Comparison of ENCODE assay signal across 8 mouse cellular contexts in genomic region chr1:92180141-92181137, GRCm38 (mm10). TPM values are rescaled to one million over a fixed set of nuclear protein-coding genes. Genes with fewer than 3 reads are reported as not detected.
A peak's percentile ranks its signal among the peaks of the same experiment; 100 is the strongest.
DNase-seq lines count a peak whose midpoint lies in the region; ATAC-seq lines count a peak whose summit lies in the region.

No protein-coding gene starts in this region.

- WGBS in lung, embryonic 16.5 days: under 1% methylated on average over 90 of the region's 97 CpGs

- H3K27ac ChIP-seq in lung, embryonic 16.5 days (ENCODE audit: low read length): peak overlapping the region; percentile 100

- H3K9me3 ChIP-seq in lung, embryonic 16.5 days (ENCODE audit: control insufficient read depth, low read length): no peaks in the 10 kb centered on the region

- H3K4me1 ChIP-seq in lung, embryonic 16.5 days (replicated peaks; ENCODE audit: control insufficient read depth, insufficient read depth, low read length): peaks cover 17% of the 10 kb centered on the region

- H3K9ac ChIP-seq in lung, embryonic 16.5 days (ENCODE audit: low read length): peak overlapping the region; percentile 97

- peak; percentile 93 to 96 for ATAC-seq in hematopoietic stem cell, adult 5-6 weeks (replicated peaks in 1 of 2; ENCODE audit: insufficient read depth in 1 of 2, low FRiP score in 2 of 2, low TSS enrichment in 1 of 2, low read depth in 1 of 2, poor library complexity in 2 of 2, severe bottlenecking in 2 of 2)
- ATAC-seq in lung, embryonic 16.5 days (ENCODE audit: low read depth): peak; percentile 98

- no peaks in the 10 kb centered on the region; the same call in 1 of the 2 replicates for H3K27me3 ChIP-seq in lung, embryonic 16.5 days (ENCODE audit: control insufficient read depth, insufficient read depth, low read depth, low read length)

- peak; percentile 99 for DNase-seq in MEL-GATA-1-ER (ENCODE audit: extremely low read depth, low read depth)
- DNase-seq in cerebellum, adult 8-10 months: peak; percentile 100
- DNase-seq in forelimb bud, embryonic 11.5 days (ENCODE audit: low read depth, low spot score): peak; percentile 100
- peak; percentile 98 for DNase-seq in layer of hippocampus, adult 9-10 months (ENCODE audit: low spot score)
- peak; percentile 98 for DNase-seq in ovary, postnatal 10 days (ENCODE audit: low spot score)
- DNase-seq in thymus, postnatal 10 days (ENCODE audit: low spot score in 2 of 2): peak; percentile 100

- peak overlapping the region; percentile 89 for H3K4me3 ChIP-seq in lung, embryonic 16.5 days (ENCODE audit: low read length)

- peak overlapping the region; percentile 69 for H3K4me2 ChIP-seq in lung, embryonic 16.5 days (ENCODE audit: low read depth, low read length)

- H3K36me3 ChIP-seq in lung, embryonic 16.5 days (ENCODE audit: control insufficient read depth, insufficient read depth, low read length): no peaks in the 10 kb centered on the region

RNA-seq across cellular contexts. Expression of gene Hdac4, which starts 15.1 kb away (rescaled TPM):
- total RNA-seq in hematopoietic stem cell, adult 5-6 weeks (2017): 12.6 and 17.6 TPM in 2 replicates
- 15.6 and 17.6 TPM in 2 replicates for polyA plus RNA-seq in lung, embryonic 16.5 days (2015; fragmentation: Nextera tagmentation; extraction: Ambion mirVana)

Comparison
In these comparisons a context has a peak if more than half of its experiments do, and no peak if none do; other contexts are left out.
1. Peak in every context shown above with its lines: DNase-seq, ATAC-seq, H3K4me3 ChIP-seq and H3K27ac ChIP-seq.